Mouse (Mus musculus): ENCODE measurements around the gene Calml4.

DNA sequence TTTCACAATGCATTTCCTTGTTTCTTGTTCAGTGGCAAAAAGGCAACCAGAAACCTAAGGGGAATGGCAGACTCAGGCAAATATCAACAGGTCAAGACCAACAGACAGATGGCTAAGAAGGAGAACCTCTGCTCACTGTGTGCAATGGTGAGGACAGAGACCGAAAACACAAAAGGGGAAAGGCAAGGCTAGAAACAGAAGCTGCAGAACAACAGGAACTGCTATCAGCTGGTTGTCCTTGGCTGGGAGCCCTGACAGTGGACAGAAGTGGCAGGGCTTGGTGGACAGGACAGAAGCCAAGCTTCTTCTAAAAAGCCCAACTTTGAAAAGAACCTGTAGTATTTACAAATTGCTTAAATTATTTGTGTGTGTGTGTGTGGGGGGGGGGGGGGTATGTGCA, 36.6 kb downstream of the Calml4 start:
- TF ChIP-seq POLR2A (IDR thresholded peaks at IDR 0.05; ENCODE audit: low read depth, low read length) (no peak), MYC (IDR thresholded peaks at IDR 0.05; ENCODE audit: low read depth, low read length) (no peak), USF1 (IDR thresholded peaks at IDR 0.05; ENCODE audit: low read depth, low read length) (no peak), CTCF (conservative IDR thresholded peaks at IDR 0.05 in 1 of 2, IDR thresholded peaks at IDR 0.05 in 1 of 2; ENCODE audit: low read depth in 2 of 2, low read length in 2 of 2) (no peak), MAX (IDR thresholded peaks at IDR 0.05; ENCODE audit: low read length) (no peak), MAZ (IDR thresholded peaks at IDR 0.05; ENCODE audit: low read depth, low read length) (no peak)
